Mouse (Mus musculus) embryonic fibroblast, embryonic 13.5 days (primary cell): ENCODE results near the gene Spsb1.

Source experiments
- CTCF ChIP-seq: IDR thresholded peaks from 2 replicates; pipeline ENCODE4 v1.5.1; 2011; ENCODE audit warnings: mild to moderate bottlenecking, control low read depth, low read length, moderate library complexity, borderline replicate concordance; ENCODE audit not compliant: insufficient read depth
- POLR2A ChIP-seq: IDR thresholded peaks from 2 replicates; pipeline ENCODE4 v1.6.1; 2011; ENCODE audit warnings: low read depth, mild to moderate bottlenecking, control low read depth, low read length, moderate library complexity

DNA sequence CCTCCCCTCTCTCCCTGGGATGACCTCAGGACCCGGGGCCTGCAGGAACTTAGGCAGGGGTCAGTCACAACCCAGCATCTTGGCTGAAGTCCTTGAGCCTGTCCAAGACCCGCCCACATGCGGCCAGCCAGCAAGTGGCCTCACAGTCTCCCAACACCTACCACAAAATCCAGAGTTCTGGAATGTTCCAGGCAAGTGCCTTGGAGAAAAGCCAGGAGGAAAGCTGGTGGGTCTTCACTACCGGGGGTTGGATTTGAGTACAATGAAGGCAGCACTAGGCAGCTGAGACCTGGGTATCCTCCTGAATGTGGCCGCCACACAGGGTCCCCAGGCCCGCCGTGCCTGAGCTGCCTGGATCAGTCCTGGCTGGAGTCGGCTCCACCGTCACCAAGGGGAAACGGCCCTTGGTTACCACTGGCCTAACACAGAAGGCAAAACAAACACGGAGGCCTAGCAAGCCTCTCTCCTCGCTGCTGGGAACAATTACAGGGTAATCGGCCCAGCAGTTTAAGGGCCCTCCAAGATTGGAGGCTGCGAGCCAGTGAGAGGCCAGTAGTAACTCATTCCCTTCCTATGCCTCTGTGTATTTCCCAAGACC, 32.6 kb downstream of the Spsb1 start:
- TF ChIP-seq POLR2A (no peak), CTCF (no peak)
